Mouse (Mus musculus) limb, embryonic 14.5 days (tissue): ENCODE measurements around the gene Rab3ip. TPM values are rescaled to one million over a fixed set of nuclear protein-coding genes. Genes with fewer than 3 reads are reported as not detected.
A peak's percentile ranks its signal among the peaks of the same experiment; 100 is the strongest.

Source experiments
- ATAC-seq: fragments of 200-750 bp; cut with Nextera tagmentation; 2 replicates; pipeline ENCODE4 v1.8.0; 2017; ENCODE audit warnings: low read depth, moderate number of reproducible peaks, moderate TSS enrichment; ENCODE audit not compliant: low FRiP score
- DNase-seq: peaks from one replicate; pipeline ENCODE4 v3.0.0-alpha.2; 2015; ENCODE audit warnings: low spot score
- H3K27ac ChIP-seq: fragments of 300-500 bp; sonication (generic); replicated peaks from 2 replicates; pipeline ENCODE4 v1.5.1; 2014; ENCODE audit warnings: low read depth, mild to moderate bottlenecking, low read length, moderate library complexity, mixed read lengths
- H3K27me3 ChIP-seq: fragments of 300-500 bp; sonication (generic); 2 replicates; pipeline ENCODE4 v1.6.1; 2014; ENCODE audit warnings: low read length, mixed read lengths; ENCODE audit not compliant: control insufficient read depth, insufficient read depth
- H3K36me3 ChIP-seq: fragments of 300-500 bp; sonication (generic); 2 replicates; pipeline ENCODE4 v1.6.1; 2014; ENCODE audit warnings: mild to moderate bottlenecking, low read length, moderate library complexity, mixed read lengths; ENCODE audit not compliant: control insufficient read depth, insufficient read depth
- H3K4me1 ChIP-seq: fragments of 300-500 bp; sonication (generic); 2 replicates; pipeline ENCODE4 v1.6.1; 2014; ENCODE audit warnings: antibody characterized with exemption, low read length, mixed read lengths; ENCODE audit not compliant: control insufficient read depth, insufficient read depth
- H3K4me2 ChIP-seq: fragments of 300-500 bp; sonication (generic); replicated peaks from 2 replicates; pipeline ENCODE4 v1.6.1; 2014; ENCODE audit warnings: low read depth, mild to moderate bottlenecking, low read length, moderate library complexity; ENCODE audit not compliant: severe bottlenecking
- H3K4me3 ChIP-seq: fragments of 300-500 bp; sonication (generic); replicated peaks from 2 replicates; pipeline ENCODE4 v1.5.1; 2014; ENCODE audit warnings: low read length
- H3K9ac ChIP-seq: fragments of 300-500 bp; sonication (generic); 2 replicates; pipeline ENCODE4 v1.6.1; 2014; ENCODE audit warnings: mild to moderate bottlenecking, low read depth, low read length, moderate library complexity; ENCODE audit not compliant: severe bottlenecking
- H3K9me3 ChIP-seq: fragments of 300-500 bp; sonication (generic); 2 replicates; pipeline ENCODE4 v1.6.1; 2016; ENCODE audit warnings: low read length; ENCODE audit not compliant: control insufficient read depth
- POLR2A ChIP-seq: fragments of 200-500 bp; IDR thresholded peaks from 2 replicates; pipeline ENCODE4 v1.8.0; 2012; ENCODE audit warnings: inconsistent platforms, mild to moderate bottlenecking, moderate library complexity, borderline replicate concordance; ENCODE audit not compliant: insufficient read depth, insufficient read length; ENCODE audit errors: extremely low read depth
- WGBS: fragments of 180-500 bp; shearing (Covaris S2); extraction: QIAGEN DNeasy Blood & Tissue Kit; methylation state at CpG from one replicate; pipeline ENCODE4 v1.1.7; 2014; 5-methylcytosine and 5-hydroxymethylcytosine counted together
- polyA plus RNA-seq, 2 experiments: library from polyadenylated mRNA; depleted of rRNA in 1 of 2; stranded (reverse) in 1 of 2; unstranded in 1 of 2; fragments of >200 nt; fragmentation: Nextera tagmentation in 1 of 2; extraction: Ambion mirVana in 1 of 2; gene quantifications; 2 replicates each; pipeline versions ENCODE4 v1.2.1 to v1.2.3; 2012 to 2014

The Rab3ip gene
- polyA plus RNA-seq, 2 experiments = 24.3 to 27.0 TPM

- TF ChIP-seq POLR2A = no peak
- WGBS = 34% methylated on average over 5 of the region's 5 CpGs
- H3K9me3 ChIP-seq = no peaks in the 10 kb centered on the region
Measured at GRCm38 (mm10) chr10:116957867-116958551, 7.4 kb upstream of the Rab3ip start.

GRCm38 (mm10) chr10:116956483-116957158, 6.1 kb upstream of the Rab3ip start:
- Histone ChIP-seq H3K4me3 (no peak overlapping the region), H3K27ac (no peak overlapping the region), H3K9me3 (no peaks in the 10 kb centered on the region; the same call in 1 of the 2 replicates), H3K27me3 (no peaks in the 10 kb centered on the region), H3K4me2 (no peak overlapping the region), H3K4me1 (no peaks in the 10 kb centered on the region), H3K36me3 (no peaks in the 10 kb centered on the region), H3K9ac (no peak overlapping the region)
- no peak for DNase-seq
- no peak for TF ChIP-seq POLR2A
- no peak for ATAC-seq
- WGBS = 89% methylated on average over 11 of the region's 11 CpGs

More at GRCm38 (mm10) chr10:116957867-116958551, 7.4 kb upstream of the Rab3ip start:
- H3K36me3 ChIP-seq = no peaks in the 10 kb centered on the region
- no peak overlapping the region for H3K4me3 ChIP-seq
- DNase-seq = no peak
- no peak for ATAC-seq
- H3K9ac ChIP-seq = no peak overlapping the region
- H3K27ac ChIP-seq = no peak overlapping the region
- no peak overlapping the region for H3K4me2 ChIP-seq
- H3K4me1 ChIP-seq = no peaks in the 10 kb centered on the region
- no peaks in the 10 kb centered on the region for H3K27me3 ChIP-seq

DNA sequence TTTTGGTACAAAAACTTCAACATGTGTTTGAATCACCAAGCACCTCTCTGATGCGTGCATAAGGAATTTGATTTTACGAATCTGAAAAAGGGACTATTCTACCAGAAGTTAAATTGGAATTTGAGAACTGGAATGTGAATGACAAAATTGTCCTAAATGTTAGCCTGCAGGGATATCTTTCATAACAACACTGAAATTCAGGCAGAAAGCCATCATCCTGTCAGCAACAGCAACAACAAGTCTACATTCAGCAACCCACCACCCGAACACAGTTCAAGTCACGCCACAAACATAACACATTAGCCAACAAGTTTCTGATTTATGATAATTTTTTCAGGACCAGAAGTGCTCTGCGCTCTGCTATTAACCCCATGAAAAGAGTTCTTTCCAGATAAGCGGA, 4.6 kb upstream of the Rab3ip start:
- 88% methylated on average over 6 of the region's 6 CpGs for WGBS
- no peak for ATAC-seq

GRCm38 (mm10) chr10:116950886-116951285, 317 bp upstream of the Rab3ip start:
- Histone ChIP-seq H3K27me3 (no peaks in the 10 kb centered on the region), H3K4me2 (peak overlapping the region; percentile 66), H3K4me1 (peaks cover 9% of the 10 kb centered on the region; the same call in 1 of the 2 replicates), H3K9ac (no peak overlapping the region), H3K36me3 (no peaks in the 10 kb centered on the region), H3K4me3 (peak overlapping the region; percentile 70), H3K9me3 (no peaks in the 10 kb centered on the region; the same call in 1 of the 2 replicates), H3K27ac (no peak overlapping the region)
- ATAC-seq (no peak), DNase-seq (no peak)
- WGBS = 19% methylated on average over 5 of the region's 5 CpGs
- TF ChIP-seq POLR2A = no peak

More for the DNA sequence above, 4.6 kb upstream of the Rab3ip start:
- Histone ChIP-seq H3K4me1 (no peaks in the 10 kb centered on the region), H3K4me2 (no peak overlapping the region), H3K27ac (no peak overlapping the region), H3K27me3 (no peaks in the 10 kb centered on the region), H3K36me3 (no peaks in the 10 kb centered on the region), H3K9me3 (no peaks in the 10 kb centered on the region; the same call in 1 of the 2 replicates), H3K9ac (no peak overlapping the region), H3K4me3 (no peak overlapping the region)
- TF ChIP-seq POLR2A = no peak
- no peak for DNase-seq

GRCm38 (mm10) chr10:116949111-116950008, 1.2 kb downstream of the Rab3ip start:
- Histone ChIP-seq H3K9ac (peak overlapping the region; percentile 77), H3K9me3 (no peaks in the 10 kb centered on the region; the same call in 1 of the 2 replicates), H3K4me3 (peak overlapping the region; percentile 70), H3K27ac (peak overlapping the region; percentile 58; the same call in 1 of the 2 replicates), H3K36me3 (no peaks in the 10 kb centered on the region), H3K27me3 (no peaks in the 10 kb centered on the region), H3K4me2 (peak overlapping the region; percentile 66), H3K4me1 (peaks cover 9% of the 10 kb centered on the region; the same call in 1 of the 2 replicates)
- TF ChIP-seq POLR2A = no peak
- DNase-seq (no peak), ATAC-seq (0 out of 2 replicates have a peak, but pooled peaks have one; percentile 0)
- 2% methylated on average over 41 of the region's 44 CpGs for WGBS
